Mouse (Mus musculus) embryonic facial prominence, embryonic 14.5 days (tissue): ENCODE results near the gene Plxnb1. TPM values are rescaled to one million over a fixed set of nuclear protein-coding genes. Genes with fewer than 3 reads are reported as not detected.

Experiments used
- ATAC-seq: fragments of 200-750 bp; cut with Nextera tagmentation; 2 replicates; pipeline ENCODE4 v1.8.0; 2017; ENCODE audit warnings: low read depth, moderate number of reproducible peaks, moderate TSS enrichment
- DNase-seq: peaks from one replicate; pipeline ENCODE4 v3.0.0-alpha.2; 2015; ENCODE audit warnings: low spot score
- H3K27ac ChIP-seq: fragments of 300-500 bp; sonication (generic); replicated peaks from 2 replicates; pipeline ENCODE4 v1.5.1; 2014; ENCODE audit warnings: low read depth, mild to moderate bottlenecking, low read length, moderate library complexity
- H3K27me3 ChIP-seq: fragments of 300-500 bp; sonication (generic); replicated peaks from 2 replicates; pipeline ENCODE4 v1.6.1; 2014; ENCODE audit warnings: low read length; ENCODE audit not compliant: control insufficient read depth, insufficient read depth
- H3K36me3 ChIP-seq: fragments of 300-500 bp; sonication (generic); 2 replicates; pipeline ENCODE4 v1.6.1; 2014; ENCODE audit warnings: low read length, mixed read lengths; ENCODE audit not compliant: control insufficient read depth, insufficient read depth
- H3K4me1 ChIP-seq: fragments of 300-500 bp; sonication (generic); 2 replicates; pipeline ENCODE4 v1.6.1; 2014; ENCODE audit warnings: antibody characterized with exemption, low read length; ENCODE audit not compliant: control insufficient read depth, insufficient read depth
- H3K4me2 ChIP-seq: fragments of 300-500 bp; sonication (generic); 2 replicates; pipeline ENCODE4 v1.6.1; 2014; ENCODE audit warnings: low read depth, mild to moderate bottlenecking, low read length, moderate library complexity, mixed read lengths
- H3K4me3 ChIP-seq: fragments of 300-500 bp; sonication (generic); 2 replicates; pipeline ENCODE4 v1.5.1; 2014; ENCODE audit warnings: low read depth, mild to moderate bottlenecking, low read length
- H3K9ac ChIP-seq: fragments of 300-500 bp; sonication (generic); 2 replicates; pipeline ENCODE4 v1.6.1; 2014; ENCODE audit warnings: low read depth, mild to moderate bottlenecking, low read length, moderate library complexity, mixed read lengths
- H3K9me3 ChIP-seq: fragments of 300-500 bp; sonication (generic); 2 replicates; pipeline ENCODE4 v1.6.1; 2016; ENCODE audit warnings: low read length; ENCODE audit not compliant: control insufficient read depth
- WGBS: fragments of 180-500 bp; shearing (Covaris S2); extraction: QIAGEN DNeasy Blood & Tissue Kit; methylation state at CpG from one replicate; pipeline ENCODE4 v1.1.7; 2014; 5-methylcytosine and 5-hydroxymethylcytosine counted together
- polyA plus RNA-seq: library from polyadenylated mRNA; unstranded; fragments of >200 nt; fragmentation: Nextera tagmentation; extraction: Ambion mirVana; gene quantifications from 2 replicates; pipeline ENCODE4 v1.2.1, GENCODE M21; 2014

The Plxnb1 gene
- polyA plus RNA-seq, 1 experiment from 2014 or later = 9.7 TPM

- Histone ChIP-seq H3K27me3 (no peaks in the 10 kb centered on the region), H3K27ac (no peak overlapping the region), H3K4me2 (no peak overlapping the region), H3K9ac (no peak overlapping the region), H3K36me3 (peaks cover 71% of the 10 kb centered on the region), H3K4me1 (peaks cover 10% of the 10 kb centered on the region), H3K4me3 (no peak overlapping the region), H3K9me3 (no peaks in the 10 kb centered on the region)
- WGBS = 74% methylated on average over 7 of the region's 7 CpGs
- ATAC-seq (no peak), DNase-seq (no peak)
Measured at GRCm38 (mm10) chr9:109103250-109103649, 8.1 kb downstream of the Plxnb1 start.

- DNase-seq = no peak
- no peak for ATAC-seq
- Histone ChIP-seq H3K27ac (no peak overlapping the region), H3K9me3 (no peaks in the 10 kb centered on the region), H3K4me2 (no peak overlapping the region), H3K27me3 (no peaks in the 10 kb centered on the region), H3K9ac (no peak overlapping the region), H3K4me3 (no peak overlapping the region), H3K4me1 (peaks cover 2% of the 10 kb centered on the region), H3K36me3 (peaks cover 79% of the 10 kb centered on the region)
- WGBS = 92% methylated on average over 9 of the region's 9 CpGs
Measured at GRCm38 (mm10) chr9:109104083-109104482, 8.9 kb downstream of the Plxnb1 start.

- H3K4me2 ChIP-seq = no peak overlapping the region
- H3K36me3 ChIP-seq = peaks cover 82% of the 10 kb centered on the region
- H3K9me3 ChIP-seq = no peaks in the 10 kb centered on the region
- H3K4me3 ChIP-seq = no peak overlapping the region
- H3K4me1 ChIP-seq = no peaks in the 10 kb centered on the region
- peak; percentile 64 for ATAC-seq
- no peak for DNase-seq
- H3K27ac ChIP-seq = no peak overlapping the region
- WGBS = 75% methylated on average over 10 of the region's 12 CpGs
- no peaks in the 10 kb centered on the region for H3K27me3 ChIP-seq
- no peak overlapping the region for H3K9ac ChIP-seq
Measured at GRCm38 (mm10) chr9:109105011-109105410, 9.8 kb downstream of the Plxnb1 start.

GRCm38 (mm10) chr9:109105648-109106047 is 10.5 kb downstream of the Plxnb1 start:
- Histone ChIP-seq H3K4me2 (no peak overlapping the region), H3K4me1 (no peaks in the 10 kb centered on the region), H3K4me3 (no peak overlapping the region), H3K9ac (no peak overlapping the region), H3K27me3 (no peaks in the 10 kb centered on the region), H3K27ac (no peak overlapping the region), H3K36me3 (peaks cover 82% of the 10 kb centered on the region), H3K9me3 (no peaks in the 10 kb centered on the region)
- no peak for DNase-seq
- 88% methylated on average over 12 of the region's 12 CpGs for WGBS
- no peak for ATAC-seq

GRCm38 (mm10) chr9:109107341-109107740 is 12.2 kb downstream of the Plxnb1 start:
- 73% methylated on average over 5 of the region's 6 CpGs for WGBS

GRCm38 (mm10) chr9:109110240-109110639 is 15.1 kb downstream of the Plxnb1 start:
- Histone ChIP-seq H3K36me3 (peaks cover 96% of the 10 kb centered on the region), H3K4me1 (no peaks in the 10 kb centered on the region), H3K27me3 (no peaks in the 10 kb centered on the region), H3K4me2 (no peak overlapping the region), H3K27ac (no peak overlapping the region), H3K9ac (no peak overlapping the region), H3K4me3 (no peak overlapping the region), H3K9me3 (no peaks in the 10 kb centered on the region)
- DNase-seq = no peak
- no peak for ATAC-seq
- 96% methylated on average over 11 of the region's 11 CpGs for WGBS

More at GRCm38 (mm10) chr9:109107341-109107740, 12.2 kb downstream of the Plxnb1 start:
- Histone ChIP-seq H3K4me2 (no peak overlapping the region), H3K4me3 (no peak overlapping the region), H3K4me1 (no peaks in the 10 kb centered on the region), H3K9me3 (no peaks in the 10 kb centered on the region), H3K27me3 (no peaks in the 10 kb centered on the region), H3K27ac (no peak overlapping the region), H3K36me3 (peaks cover 93% of the 10 kb centered on the region), H3K9ac (no peak overlapping the region)
- DNase-seq = no peak
- no peak for ATAC-seq

GRCm38 (mm10) chr9:109111101-109111500 is 15.9 kb downstream of the Plxnb1 start:
- Histone ChIP-seq H3K27me3 (no peaks in the 10 kb centered on the region), H3K9me3 (no peaks in the 10 kb centered on the region), H3K4me1 (no peaks in the 10 kb centered on the region), H3K4me3 (no peak overlapping the region), H3K4me2 (no peak overlapping the region), H3K36me3 (peaks cover 96% of the 10 kb centered on the region), H3K9ac (no peak overlapping the region), H3K27ac (no peak overlapping the region)
- no peak for ATAC-seq
- DNase-seq = no peak
- 93% methylated on average over 3 of the region's 4 CpGs for WGBS

GRCm38 (mm10) chr9:109111591-109111990 is 16.4 kb downstream of the Plxnb1 start:
- Histone ChIP-seq H3K4me3 (no peak overlapping the region), H3K9me3 (no peaks in the 10 kb centered on the region), H3K9ac (no peak overlapping the region), H3K27ac (no peak overlapping the region), H3K4me1 (no peaks in the 10 kb centered on the region), H3K36me3 (peaks cover 96% of the 10 kb centered on the region), H3K27me3 (no peaks in the 10 kb centered on the region), H3K4me2 (no peak overlapping the region)
- DNase-seq (no peak), ATAC-seq (no peak)
- 91% methylated on average over 9 of the region's 9 CpGs for WGBS

GRCm38 (mm10) chr9:109113331-109113730 is 18.1 kb downstream of the Plxnb1 start:
- ATAC-seq = no peak
- H3K36me3 ChIP-seq = peaks cover 100% of the 10 kb centered on the region
- H3K9me3 ChIP-seq = no peaks in the 10 kb centered on the region
- no peaks in the 10 kb centered on the region for H3K4me1 ChIP-seq
- H3K9ac ChIP-seq = no peak overlapping the region
- H3K27ac ChIP-seq = no peak overlapping the region
- no peaks in the 10 kb centered on the region for H3K27me3 ChIP-seq
- no peak overlapping the region for H3K4me2 ChIP-seq
- WGBS = 84% methylated on average over 8 of the region's 8 CpGs
- no peak overlapping the region for H3K4me3 ChIP-seq
- no peak for DNase-seq
